Mouse (Mus musculus) hindbrain, postnatal 0 days (tissue): ENCODE data around the gene Mccc1. TPM values are rescaled to one million over a fixed set of nuclear protein-coding genes. Genes with fewer than 3 reads are reported as not detected.

ENCODE experiments used
- ATAC-seq: fragments of 200-750 bp; cut with Nextera tagmentation; 2 replicates; pipeline ENCODE4 v1.8.0; 2017; ENCODE audit warnings: mild to moderate bottlenecking, moderate TSS enrichment, moderate library complexity
- DNase-seq: peaks from one replicate; pipeline ENCODE4 v3.0.0-alpha.2; 2015; ENCODE audit warnings: low spot score
- H3K27ac ChIP-seq: fragments of 300-500 bp; sonication (generic); 2 replicates; pipeline ENCODE4 v1.5.1; 2014; ENCODE audit warnings: mild to moderate bottlenecking
- H3K27me3 ChIP-seq: fragments of 300-500 bp; sonication (generic); 2 replicates; pipeline ENCODE4 v1.6.1; 2014; ENCODE audit warnings: low read length, mixed read lengths; ENCODE audit not compliant: insufficient read depth
- H3K36me3 ChIP-seq: fragments of 300-500 bp; sonication (generic); 2 replicates; pipeline ENCODE4 v1.6.1; 2014; ENCODE audit warnings: low read length, mixed read lengths; ENCODE audit not compliant: insufficient read depth
- H3K4me1 ChIP-seq: fragments of 300-500 bp; sonication (generic); 2 replicates; pipeline ENCODE4 v1.6.1; 2014; ENCODE audit warnings: antibody characterized with exemption, low read length, mixed read lengths; ENCODE audit not compliant: insufficient read depth
- H3K4me2 ChIP-seq: fragments of 300-500 bp; sonication (generic); 2 replicates; pipeline ENCODE4 v1.6.1; 2014; ENCODE audit warnings: low read depth, mild to moderate bottlenecking, low read length, moderate library complexity, mixed read lengths
- H3K4me3 ChIP-seq: fragments of 300-500 bp; sonication (generic); 2 replicates; pipeline ENCODE4 v1.5.1; 2014; ENCODE audit warnings: low read length
- H3K9ac ChIP-seq: fragments of 300-500 bp; sonication (generic); replicated peaks from 2 replicates; pipeline ENCODE4 v1.6.1; 2014; ENCODE audit warnings: mild to moderate bottlenecking, low read length, moderate library complexity, mixed read lengths
- H3K9me3 ChIP-seq: fragments of 300-500 bp; sonication (generic); 2 replicates; pipeline ENCODE4 v1.6.1; 2016; ENCODE audit warnings: low read length, mixed read lengths
- CTCF ChIP-seq: IDR thresholded peaks from 2 replicates; pipeline ENCODE4 v1.5.1; 2016; ENCODE audit warnings: antibody characterized with exemption, control low read depth, low read depth
- WGBS: fragments of 180-500 bp; shearing (Covaris S2); extraction: QIAGEN DNeasy Blood & Tissue Kit; methylation state at CpG from one replicate; pipeline ENCODE4 v1.1.7; 2014; 5-methylcytosine and 5-hydroxymethylcytosine counted together
- polyA plus RNA-seq: library from polyadenylated mRNA; unstranded; fragments of >200 nt; fragmentation: Nextera tagmentation; extraction: Ambion mirVana; gene quantifications from 2 replicates; pipeline ENCODE4 v1.2.1, GENCODE M21; 2015
- total RNA-seq: library from RNA; depleted of rRNA; stranded (reverse); fragments of >200 nt; gene quantifications from 2 replicates; pipeline ENCODE4 v1.2.3, GENCODE M21; 2014

Mccc1 gene
- total and polyA plus RNA-seq, 2 experiments from 2014 or later, result 6.0 to 22.3 TPM

- H3K9ac ChIP-seq, result no peak overlapping the region
- ATAC-seq, result no peak
- no peak for DNase-seq
- no peak overlapping the region for H3K4me2 ChIP-seq
- H3K4me1 ChIP-seq, result no peaks in the 10 kb centered on the region
- peaks cover 3% of the 10 kb centered on the region; the same call in 1 of the 2 replicates for H3K36me3 ChIP-seq
- no peaks in the 10 kb centered on the region for H3K9me3 ChIP-seq
- no peak overlapping the region for H3K27ac ChIP-seq
- 93% methylated on average over 6 of the region's 6 CpGs for WGBS
- H3K4me3 ChIP-seq, result no peak overlapping the region
- no peaks in the 10 kb centered on the region for H3K27me3 ChIP-seq
- no peak for TF ChIP-seq CTCF
Observed at GRCm38 (mm10) chr3:35953816-35954215, 46.7 kb downstream of the Mccc1 start.

- H3K4me3 ChIP-seq, result no peak overlapping the region
- DNase-seq (no peak), ATAC-seq (no peak)
- no peak overlapping the region for H3K4me2 ChIP-seq
- 80% methylated on average over 1 of the region's 1 CpGs for WGBS
- TF ChIP-seq CTCF, result no peak
- no peaks in the 10 kb centered on the region for H3K36me3 ChIP-seq
- H3K4me1 ChIP-seq, result no peaks in the 10 kb centered on the region
- no peaks in the 10 kb centered on the region for H3K27me3 ChIP-seq
- H3K27ac ChIP-seq, result no peak overlapping the region
- no peak overlapping the region for H3K9ac ChIP-seq
- H3K9me3 ChIP-seq, result no peaks in the 10 kb centered on the region
Observed at GRCm38 (mm10) chr3:35953184-35953583, 47.3 kb downstream of the Mccc1 start.

- Histone ChIP-seq H3K4me2 (no peak overlapping the region), H3K27ac (no peak overlapping the region), H3K9me3 (no peaks in the 10 kb centered on the region), H3K9ac (no peak overlapping the region), H3K36me3 (no peaks in the 10 kb centered on the region), H3K4me1 (no peaks in the 10 kb centered on the region), H3K4me3 (no peak overlapping the region), H3K27me3 (no peaks in the 10 kb centered on the region)
- 91% methylated on average over 7 of the region's 7 CpGs for WGBS
- DNase-seq (no peak), ATAC-seq (no peak)
- no peak for TF ChIP-seq CTCF
Observed at GRCm38 (mm10) chr3:35948197-35948596, 52.3 kb downstream of the Mccc1 start.

- WGBS, result 88% methylated on average over 4 of the region's 4 CpGs
- no peak for TF ChIP-seq CTCF
Observed at GRCm38 (mm10) chr3:35940520-35941135, 59.9 kb downstream of the Mccc1 start.

GRCm38 (mm10) chr3:35940047-35940446 is 60.4 kb downstream of the Mccc1 start:
- no peaks in the 10 kb centered on the region for H3K27me3 ChIP-seq
- H3K27ac ChIP-seq, result no peak overlapping the region
- H3K4me2 ChIP-seq, result no peak overlapping the region
- H3K9ac ChIP-seq, result no peak overlapping the region
- ATAC-seq (no peak), DNase-seq (no peak)
- H3K36me3 ChIP-seq, result no peaks in the 10 kb centered on the region
- no peaks in the 10 kb centered on the region for H3K4me1 ChIP-seq
- WGBS, result 35% methylated on average over 2 of the region's 2 CpGs
- no peak overlapping the region for H3K4me3 ChIP-seq
- H3K9me3 ChIP-seq, result no peaks in the 10 kb centered on the region
- TF ChIP-seq CTCF, result no peak

More at GRCm38 (mm10) chr3:35940520-35941135, 59.9 kb downstream of the Mccc1 start:
- H3K36me3 ChIP-seq, result no peaks in the 10 kb centered on the region
- no peaks in the 10 kb centered on the region for H3K4me1 ChIP-seq
- H3K4me2 ChIP-seq, result no peak overlapping the region
- no peaks in the 10 kb centered on the region for H3K27me3 ChIP-seq
- H3K9ac ChIP-seq, result no peak overlapping the region
- DNase-seq (no peak), ATAC-seq (no peak)
- H3K27ac ChIP-seq, result no peak overlapping the region
- H3K9me3 ChIP-seq, result no peaks in the 10 kb centered on the region
- no peak overlapping the region for H3K4me3 ChIP-seq

- Histone ChIP-seq H3K9me3 (no peaks in the 10 kb centered on the region), H3K27ac (no peak within 1 kb of the TSS), H3K36me3 (no peaks in the 10 kb centered on the region), H3K4me2 (no peak within 1 kb of the TSS), H3K4me3 (no peak within 1 kb of the TSS), H3K4me1 (peaks cover 7% of the 10 kb centered on the region; the same call in 1 of the 2 replicates), H3K27me3 (no peaks in the 10 kb centered on the region), H3K9ac (no peak within 1 kb of the TSS)
- no peak for TF ChIP-seq CTCF
- 93% methylated on average over 6 of the region's 6 CpGs for WGBS
- no peak for ATAC-seq
- DNase-seq, result no peak
Observed at GRCm38 (mm10) chr3:35937345-35937744, 63.1 kb downstream of the Mccc1 start, which contains the start of gene Dcun1d1. Gene Dcun1d1, minus strand, starts transcription at chr3:35937445.

GRCm38 (mm10) chr3:35933405-35933777 is 67.1 kb downstream of the Mccc1 start:
- DNase-seq, result peak; percentile 71

More at GRCm38 (mm10) chr3:35933405-35933777, 67.1 kb downstream of the Mccc1 start:
- Histone ChIP-seq H3K4me1 (peaks cover 7% of the 10 kb centered on the region; the same call in 1 of the 2 replicates), H3K4me3 (peak overlapping the region; percentile 97), H3K4me2 (peak overlapping the region; percentile 79), H3K36me3 (no peaks in the 10 kb centered on the region), H3K9ac (peak overlapping the region; percentile 97), H3K27me3 (no peaks in the 10 kb centered on the region), H3K9me3 (no peaks in the 10 kb centered on the region), H3K27ac (peak overlapping the region; percentile 94)
- TF ChIP-seq CTCF, result no peak
- WGBS, result 1% methylated on average over 14 of the region's 14 CpGs
- peak; percentile 75 for ATAC-seq
